Mouse (Mus musculus) lung, adult 2 months (tissue): Measurements from ENCODE around the gene Crocc.

Source experiments
- CTCF ChIP-seq: fragments of 200-500 bp; IDR thresholded peaks from 2 replicates; pipeline ENCODE4 v1.5.1; 2011; ENCODE audit warnings: mild to moderate bottlenecking, low read length, control low read depth; ENCODE audit not compliant: insufficient read depth
- POLR2A ChIP-seq: fragments of 200-500 bp; IDR thresholded peaks from 2 replicates; pipeline ENCODE4 v1.6.1; 2011; ENCODE audit warnings: low read depth, mild to moderate bottlenecking, control low read depth, low read length, borderline replicate concordance; ENCODE audit errors: extremely low read depth

DNA sequence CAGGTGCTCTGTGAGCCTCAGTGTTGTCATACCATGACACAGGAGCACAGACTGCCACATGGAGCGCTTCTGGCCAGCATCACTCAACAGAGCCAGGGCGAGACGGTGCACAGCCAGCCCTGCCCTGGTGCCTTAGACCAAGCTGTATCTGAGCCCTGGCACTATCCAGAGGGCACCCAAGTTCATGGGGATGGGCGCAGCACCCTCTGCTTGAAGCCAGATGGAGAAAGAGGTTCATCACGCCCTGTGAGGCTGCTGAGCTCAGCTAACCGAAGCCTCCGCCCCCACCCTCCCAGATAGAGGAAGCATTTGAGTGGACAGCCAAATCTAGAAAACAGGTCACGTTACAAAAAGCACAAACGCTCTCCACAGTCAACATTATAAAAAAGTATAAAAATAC is 44.0 kb downstream of the Crocc start:
- TF ChIP-seq POLR2A (no peak), CTCF (no peak)
